Mouse (Mus musculus) kidney, postnatal 0 days (tissue): ENCODE measurements around the gene Cers1. TPM values are rescaled to one million over a fixed set of nuclear protein-coding genes. Genes with fewer than 3 reads are reported as not detected.
A peak's percentile ranks its signal among the peaks of the same experiment; 100 is the strongest.

ENCODE experiments used
- ATAC-seq: fragments of 200-750 bp; cut with Nextera tagmentation; replicated peaks from 2 replicates; pipeline ENCODE4 v1.8.0; 2017; ENCODE audit warnings: low read depth, moderate number of reproducible peaks, moderate TSS enrichment, moderate library complexity; ENCODE audit not compliant: low FRiP score
- DNase-seq: peaks from one replicate; pipeline ENCODE4 v3.0.0-alpha.2; 2016; ENCODE audit warnings: low spot score
- H3K27ac ChIP-seq: fragments of 300-500 bp; sonication (generic); 2 replicates; pipeline ENCODE4 v1.5.1; 2014; ENCODE audit warnings: mild to moderate bottlenecking
- H3K27me3 ChIP-seq: fragments of 300-500 bp; sonication (generic); 2 replicates; pipeline ENCODE4 v1.6.1; 2014; ENCODE audit warnings: low read length, mixed read lengths; ENCODE audit not compliant: insufficient read depth
- H3K36me3 ChIP-seq: fragments of 300-500 bp; sonication (generic); 2 replicates; pipeline ENCODE4 v1.6.1; 2014; ENCODE audit warnings: low read length, mixed read lengths; ENCODE audit not compliant: insufficient read depth
- H3K4me1 ChIP-seq: fragments of 300-500 bp; sonication (generic); replicated peaks from 2 replicates; pipeline ENCODE4 v1.6.1; 2014; ENCODE audit warnings: antibody characterized with exemption, low read length, mixed read lengths; ENCODE audit not compliant: insufficient read depth
- H3K4me2 ChIP-seq: fragments of 300-500 bp; sonication (generic); 2 replicates; pipeline ENCODE4 v1.6.1; 2014; ENCODE audit warnings: mild to moderate bottlenecking, low read length, moderate library complexity, mixed read lengths
- H3K4me3 ChIP-seq: fragments of 300-500 bp; sonication (generic); replicated peaks from 2 replicates; pipeline ENCODE4 v1.5.1; 2014; ENCODE audit warnings: low read depth, low read length
- H3K9ac ChIP-seq: fragments of 300-500 bp; sonication (generic); 2 replicates; pipeline ENCODE4 v1.6.1; 2014; ENCODE audit warnings: low read depth, low read length
- H3K9me3 ChIP-seq: fragments of 300-500 bp; sonication (generic); replicated peaks from 2 replicates; pipeline ENCODE4 v1.6.1; 2016; ENCODE audit warnings: low read length, inconsistent platforms, mixed read lengths
- CTCF ChIP-seq: IDR thresholded peaks from 2 replicates; pipeline ENCODE4 v1.5.1; 2016; ENCODE audit warnings: antibody characterized with exemption, low read depth, mild to moderate bottlenecking, moderate library complexity
- WGBS: fragments of 180-500 bp; shearing (Covaris S2); extraction: QIAGEN DNeasy Blood & Tissue Kit; methylation state at CpG from one replicate; pipeline ENCODE4 v1.1.7; 2014; 5-methylcytosine and 5-hydroxymethylcytosine counted together
- polyA plus RNA-seq: library from polyadenylated mRNA; unstranded; fragments of >200 nt; fragmentation: Nextera tagmentation; extraction: Ambion mirVana; gene quantifications from 2 replicates; pipeline ENCODE4 v1.2.1, GENCODE M21; 2015

Gene Cers1
- polyA plus RNA-seq, 1 experiment from 2014 or later = 2.1 TPM

- H3K9ac ChIP-seq = no peak overlapping the region
- H3K4me1 ChIP-seq = no peaks in the 10 kb centered on the region; the same call in 1 of the 2 replicates
- 81% methylated on average over 3 of the region's 3 CpGs for WGBS
- TF ChIP-seq CTCF = no peak
- no peaks in the 10 kb centered on the region for H3K27me3 ChIP-seq
- no peaks in the 10 kb centered on the region for H3K9me3 ChIP-seq
- DNase-seq (peak; percentile 55), ATAC-seq (no peak)
- H3K4me3 ChIP-seq = no peak overlapping the region
- H3K36me3 ChIP-seq = no peaks in the 10 kb centered on the region
- H3K27ac ChIP-seq = peak overlapping the region; percentile 57
- no peak overlapping the region for H3K4me2 ChIP-seq
Measured at GRCm38 (mm10) chr8:70276476-70276875, 39.1 kb upstream of the Cers1 start.

- ATAC-seq = no peak
- no peak overlapping the region for H3K27ac ChIP-seq
- H3K36me3 ChIP-seq = no peaks in the 10 kb centered on the region
- peaks cover 5% of the 10 kb centered on the region for H3K4me1 ChIP-seq
- 0 out of 2 replicates have a peak overlapping the region, but pooled peaks have one; percentile 3 for H3K9ac ChIP-seq
- H3K4me2 ChIP-seq = no peak overlapping the region
- no peak overlapping the region for H3K4me3 ChIP-seq
- 48% methylated on average over 15 of the region's 15 CpGs for WGBS
- no peak for DNase-seq
- TF ChIP-seq CTCF = no peak
- no peaks in the 10 kb centered on the region for H3K9me3 ChIP-seq
- no peaks in the 10 kb centered on the region for H3K27me3 ChIP-seq
Measured at GRCm38 (mm10) chr8:70278175-70278574, 37.4 kb upstream of the Cers1 start.

DNA sequence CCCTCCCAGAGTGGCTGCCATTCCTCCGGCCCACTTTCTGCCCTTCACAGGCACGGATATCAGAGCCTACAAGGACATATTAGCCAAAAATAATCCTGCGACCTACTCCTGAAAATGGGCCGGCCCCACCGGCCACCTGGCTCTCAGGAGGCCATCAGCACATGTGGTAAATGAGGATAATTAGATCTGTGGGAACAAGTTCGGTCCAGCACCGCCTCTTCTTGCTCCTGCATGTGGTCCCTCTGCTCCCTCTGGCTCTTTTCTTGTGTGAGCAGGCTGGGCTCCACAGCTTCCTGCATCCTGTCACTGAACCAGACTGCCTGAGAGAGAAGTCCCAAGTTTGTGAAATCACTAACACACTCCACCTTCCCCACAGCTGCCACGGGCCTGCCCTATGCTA lies 36.3 kb upstream of the Cers1 start:
- no peak for TF ChIP-seq CTCF
- DNase-seq (no peak), ATAC-seq (no peak)
- no peaks in the 10 kb centered on the region for H3K27me3 ChIP-seq
- H3K36me3 ChIP-seq = no peaks in the 10 kb centered on the region
- no peaks in the 10 kb centered on the region for H3K9me3 ChIP-seq
- H3K4me1 ChIP-seq = peaks cover 9% of the 10 kb centered on the region
- H3K9ac ChIP-seq = no peak overlapping the region
- no peak overlapping the region for H3K4me2 ChIP-seq
- 58% methylated on average over 8 of the region's 8 CpGs for WGBS
- 0 out of 2 replicates have a peak overlapping the region, but pooled peaks have one; percentile 25 for H3K27ac ChIP-seq
- H3K4me3 ChIP-seq = no peak overlapping the region

DNA sequence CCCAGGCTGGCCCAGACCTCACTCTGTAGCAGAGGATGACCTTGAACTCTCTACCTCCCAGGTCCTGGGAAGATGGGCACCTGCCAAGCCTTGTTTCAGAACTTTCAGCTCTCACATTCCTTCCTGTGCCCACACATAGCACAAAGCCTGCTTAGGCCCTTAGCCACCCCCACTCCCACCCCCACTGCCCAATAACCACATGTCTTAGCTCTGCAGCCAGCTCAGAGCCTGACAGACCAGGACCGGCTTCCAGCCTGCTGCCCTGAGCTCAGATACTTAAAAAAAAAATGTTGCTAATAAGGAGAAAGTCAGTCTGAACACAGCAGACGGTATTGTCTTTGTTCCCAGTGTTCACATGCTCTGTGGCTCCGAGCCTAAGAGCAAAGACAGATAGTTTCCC lies 34.6 kb upstream of the Cers1 start:
- Histone ChIP-seq H3K9me3 (no peaks in the 10 kb centered on the region), H3K27ac (peak overlapping the region; percentile 42; the same call in 1 of the 2 replicates), H3K4me2 (no peak overlapping the region), H3K36me3 (peaks cover 7% of the 10 kb centered on the region; the same call in 1 of the 2 replicates), H3K9ac (no peak overlapping the region), H3K4me3 (no peak overlapping the region), H3K27me3 (no peaks in the 10 kb centered on the region), H3K4me1 (peaks cover 9% of the 10 kb centered on the region)
- no peak for TF ChIP-seq CTCF
- ATAC-seq (no peak), DNase-seq (no peak)
- WGBS = 37% methylated on average over 3 of the region's 3 CpGs

DNA sequence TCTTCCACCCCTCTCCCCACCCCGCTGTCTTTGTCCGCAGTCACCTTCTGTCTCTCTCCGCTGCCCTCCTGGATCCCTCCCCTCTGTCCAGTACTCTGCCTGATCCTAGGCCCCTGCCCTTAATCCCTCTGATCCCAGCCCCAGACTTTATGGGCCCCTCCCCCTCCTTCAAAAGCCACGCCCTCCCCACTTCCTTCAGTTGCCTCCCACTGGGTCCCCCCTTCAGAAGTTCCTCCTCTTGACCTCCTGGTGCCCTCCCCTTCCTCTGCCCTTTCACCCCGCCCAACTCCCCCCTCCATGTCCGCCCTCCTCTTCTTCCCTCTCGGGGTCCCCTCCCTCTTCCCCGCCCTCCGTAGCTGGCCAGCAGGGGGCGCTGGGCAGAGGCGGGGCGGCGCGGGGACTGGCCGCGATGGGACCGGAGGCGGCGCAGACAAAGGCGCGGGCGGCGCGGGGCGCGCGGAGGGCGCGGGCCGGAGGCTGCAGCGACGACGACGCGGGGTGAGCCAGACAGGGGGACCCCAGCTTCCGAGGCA lies 32.9 kb upstream of the Cers1 start, which contains the start of gene Homer3:
Gene Homer3, plus strand, starts transcription at position 225 of the 533 bp plus-strand sequence.
- ATAC-seq (peak; percentile 89), DNase-seq (peak; percentile 96)
- Histone ChIP-seq H3K9me3 (no peaks in the 10 kb centered on the region), H3K36me3 (peaks cover 21% of the 10 kb centered on the region), H3K4me2 (peak within 1 kb of the TSS; percentile 86), H3K27me3 (no peaks in the 10 kb centered on the region), H3K4me3 (peak within 1 kb of the TSS; percentile 87), H3K4me1 (peaks cover 9% of the 10 kb centered on the region), H3K27ac (peak within 1 kb of the TSS; percentile 86), H3K9ac (peak within 1 kb of the TSS; percentile 91)
- WGBS = under 1% methylated on average over 36 of the region's 36 CpGs
- peak; percentile 91 for TF ChIP-seq CTCF

- DNase-seq (no peak), ATAC-seq (peak; percentile 49)
- Histone ChIP-seq H3K27ac (peak overlapping the region; percentile 86), H3K4me1 (peaks cover 9% of the 10 kb centered on the region), H3K4me2 (peak overlapping the region; percentile 86), H3K27me3 (no peaks in the 10 kb centered on the region), H3K9ac (peak overlapping the region; percentile 91), H3K36me3 (peaks cover 21% of the 10 kb centered on the region), H3K9me3 (no peaks in the 10 kb centered on the region), H3K4me3 (peak overlapping the region; percentile 87)
- no peak for TF ChIP-seq CTCF
- WGBS = 2% methylated on average over 51 of the region's 55 CpGs
Measured at GRCm38 (mm10) chr8:70283136-70284077, 32.2 kb upstream of the Cers1 start.
